ENCODE assay signal across 9 mouse cellular contexts in genomic region chr8:70695318-70696018, GRCm38 (mm10). TPM values are rescaled to one million over a fixed set of nuclear protein-coding genes. Genes with fewer than 3 reads are reported as not detected.
DNase-seq lines count a peak whose midpoint lies in the region; ATAC-seq and TF ChIP-seq lines count a peak whose summit lies in the region.
"Had no signal": no experiment of that assay in that cellular context is flagged by ENCODE, and none has a peak within 500 bp of the region (broad histone marks: within the 10 kb centered on the region; RNA-seq: fewer than 3 reads in every experiment).

No protein-coding gene starts in this region.

- WGBS in kidney, adult 2 months = 39% methylated on average over 32 of the region's 32 CpGs
- 26% methylated on average over 32 of the region's 32 CpGs for WGBS in lung, embryonic 16.5 days

- H3K4me2 ChIP-seq in lung, embryonic 16.5 days (ENCODE audit: low read depth, low read length) = peak overlapping the region; percentile 3; the same call in 1 of the 2 replicates

- H3K27me3 ChIP-seq in MEL (ENCODE audit: control insufficient read depth in 1 of 2, insufficient read depth in 2 of 2, low read length in 2 of 2) = no peaks in the 10 kb centered on the region
- no peaks in the 10 kb centered on the region for H3K27me3 ChIP-seq in kidney, adult 2 months (replicated peaks; ENCODE audit: control insufficient read depth, insufficient read depth, low read length)
- H3K27me3 ChIP-seq in lung, embryonic 16.5 days (ENCODE audit: control insufficient read depth, insufficient read depth, low read depth, low read length) = no peaks in the 10 kb centered on the region

- peak overlapping the region; percentile 63 for H3K27ac ChIP-seq in MEL (ENCODE audit: control insufficient read depth, low read depth, low read length)
- H3K27ac ChIP-seq in kidney, adult 2 months (ENCODE audit: insufficient read depth, low read depth, low read length) = peak overlapping the region; percentile 92
- H3K27ac ChIP-seq in lung, embryonic 16.5 days (ENCODE audit: low read length) = peak overlapping the region; percentile 95

- H3K79me2 ChIP-seq in MEL (ENCODE audit: control insufficient read depth, insufficient read depth, low read length, poor library complexity) = peaks cover 11% of the 10 kb centered on the region; the same call in 1 of the 2 replicates

- peak; percentile 54 for DNase-seq in cerebellum, adult 11 months
- DNase-seq in cerebellum, adult 11-12 months = no peak
- DNase-seq in MEL (ENCODE audit: low read depth, low spot score) = peak; percentile 87
- DNase-seq in gastrocnemius, adult 18-20 months (ENCODE audit: low spot score) = peak; percentile 64
- DNase-seq in kidney, adult 2 months = peak; percentile 78
- DNase-seq in testis, postnatal 10 days (ENCODE audit: low spot score) = peak; percentile 69
- DNase-seq in frontal cortex, postnatal 14 days (ENCODE audit: low spot score in 2 of 2) = no peak

- TF ChIP-seq CTCF in MEL (IDR thresholded peaks at IDR 0.05 in 2 of 3, conservative IDR thresholded peaks at IDR 0.05 in 1 of 3; ENCODE audit: control insufficient read depth in 1 of 3, insufficient read depth in 1 of 3, low read depth in 2 of 3, low read length in 3 of 3, poor library complexity in 1 of 3, severe bottlenecking in 1 of 3) = no peak
- no peak for TF ChIP-seq CTCF in kidney, adult 2 months (conservative IDR thresholded peaks at IDR 0.05; ENCODE audit: insufficient read depth, insufficient read length, low read depth, low read length)

- H3K36me3 ChIP-seq in MEL (ENCODE audit: control insufficient read depth in 1 of 2, insufficient read depth in 2 of 2, low read length in 2 of 2) = peaks cover 0 to 4% of the 10 kb centered on the region in 2 experiments; a peak in 2 of 4 replicates
- no peaks in the 10 kb centered on the region for H3K36me3 ChIP-seq in kidney, adult 2 months (ENCODE audit: control insufficient read depth, insufficient read depth, low read length)
- H3K36me3 ChIP-seq in lung, embryonic 16.5 days (ENCODE audit: control insufficient read depth, insufficient read depth, low read length) = no peaks in the 10 kb centered on the region

- TF ChIP-seq EP300 in MEL (IDR thresholded peaks at IDR 0.05; ENCODE audit: low read depth in 1 of 2, low read length in 2 of 2) = no peak

- H3K4me1 ChIP-seq in MEL (ENCODE audit: control insufficient read depth in 1 of 2, insufficient read depth in 2 of 2, low read length in 2 of 2) = peaks cover 8 to 29% of the 10 kb centered on the region in 2 experiments
- H3K4me1 ChIP-seq in kidney, adult 2 months (ENCODE audit: control insufficient read depth, insufficient read depth, low read length) = peaks cover 34% of the 10 kb centered on the region
- peaks cover 50% of the 10 kb centered on the region for H3K4me1 ChIP-seq in lung, embryonic 16.5 days (replicated peaks; ENCODE audit: control insufficient read depth, insufficient read depth, low read length)

- ATAC-seq in lung, embryonic 16.5 days (ENCODE audit: low read depth) = no peak

- H3K9ac ChIP-seq in MEL (ENCODE audit: control insufficient read depth, low read depth, low read length, poor library complexity, severe bottlenecking) = peak overlapping the region; percentile 74
- H3K9ac ChIP-seq in lung, embryonic 16.5 days (ENCODE audit: low read length) = peak overlapping the region; percentile 65

- H3K9me3 ChIP-seq in MEL (replicated peaks; ENCODE audit: insufficient read depth, low read length) = no peaks in the 10 kb centered on the region
- no peaks in the 10 kb centered on the region for H3K9me3 ChIP-seq in lung, embryonic 16.5 days (ENCODE audit: control insufficient read depth, low read length)

- H3K4me3 ChIP-seq in MEL (ENCODE audit: control insufficient read depth in 1 of 2, insufficient read depth in 1 of 2, low read depth in 2 of 2, low read length in 2 of 2) = peak overlapping the region; percentile 41 to 68
- H3K4me3 ChIP-seq in kidney, adult 2 months (ENCODE audit: insufficient read depth, low read depth, low read length) = no peak overlapping the region
- H3K4me3 ChIP-seq in lung, embryonic 16.5 days (ENCODE audit: low read length) = no peak overlapping the region

- no peak for TF ChIP-seq RAD21 in MEL (IDR thresholded peaks at IDR 0.05; ENCODE audit: low read depth, low read length)

- peak; percentile 44 to 48; a peak in 2 of 4 replicates for TF ChIP-seq POLR2A in MEL (IDR thresholded peaks at IDR 0.05; ENCODE audit: control insufficient read depth in 1 of 2, insufficient read depth in 1 of 2, low read depth in 1 of 2, low read length in 2 of 2, poor library complexity in 1 of 2)
- no peak for TF ChIP-seq POLR2A in kidney, adult 2 months (IDR thresholded peaks at IDR 0.05; ENCODE audit: low read depth, low read length)

TF ChIP-seq in MEL, 35 proteins besides CTCF, POLR2A, EP300 and RAD21:
- TF ChIP-seq TCF12 (IDR thresholded peaks at IDR 0.05; ENCODE audit: low read depth, low read length) (peak; percentile 48; the same call in 1 of the 2 replicates), E2F4 (IDR thresholded peaks at IDR 0.05; ENCODE audit: borderline replicate concordance, low read depth, low read length) (no peak), MAZ (IDR thresholded peaks at IDR 0.05; ENCODE audit: low read depth, low read length) (no peak), POLR2AphosphoS5 (IDR thresholded peaks at IDR 0.05; ENCODE audit: borderline replicate concordance, low read depth, low read length) (no peak), MXI1 (IDR thresholded peaks at IDR 0.05; ENCODE audit: low read depth, low read length) (peak; percentile 39), MYC (IDR thresholded peaks at IDR 0.05; ENCODE audit: low read depth, low read length) (0 out of 2 replicates have a peak, but pooled peaks have one; percentile 12), MYB (IDR thresholded peaks at IDR 0.05; ENCODE audit: low read depth, low read length) (no peak), ZKSCAN1 (IDR thresholded peaks at IDR 0.05; ENCODE audit: low read depth, low read length) (no peak), ZMIZ1 (IDR thresholded peaks at IDR 0.05; ENCODE audit: low read depth, low read length) (no peak), NRF1 (IDR thresholded peaks at IDR 0.05; ENCODE audit: insufficient read depth, low read depth, low read length, poor library complexity, severe bottlenecking) (peak; percentile 14; the same call in 1 of the 2 replicates), SIN3A (IDR thresholded peaks at IDR 0.05; ENCODE audit: low read length) (peak; percentile 36; the same call in 1 of the 2 replicates), ELF1 (IDR thresholded peaks at IDR 0.05; ENCODE audit: low read depth, low read length) (peak; percentile 58), POLR2AphosphoS2 (IDR thresholded peaks at IDR 0.05; ENCODE audit: low read length) (0 out of 2 replicates have a peak, but pooled peaks have one; percentile 30), TBP (IDR thresholded peaks at IDR 0.05; ENCODE audit: low read depth, low read length) (no peak; the same call in 1 of the 2 replicates), GATA1 (IDR thresholded peaks at IDR 0.05; ENCODE audit: low read depth, low read length) (no peak), CHD1 (IDR thresholded peaks at IDR 0.05; ENCODE audit: low read depth, low read length) (no peak), ZNF384 (IDR thresholded peaks at IDR 0.05; ENCODE audit: low read depth, low read length) (no peak), HCFC1 (IDR thresholded peaks at IDR 0.05; ENCODE audit: low read depth, low read length) (peak; percentile 24; the same call in 1 of the 2 replicates), ETS1 (IDR thresholded peaks at IDR 0.05; ENCODE audit: low read depth, low read length) (peak; percentile 76)
TF ChIP-seq in MEL: peak in this region for 9.

RNA-seq across cellular contexts. Expression of gene Jund, which starts 3.3 kb away (rescaled TPM):
- total RNA-seq in MEL (2012; rRNA removed) = 11.1 and 16.5 TPM in 2 replicates
- polyA plus RNA-seq in MEL (2012; ENCODE audit: insufficient read depth in 1 of 2, insufficient read length in 2 of 2, low read depth in 1 of 2, low replicate concordance in 2 of 2, missing spikeins in 1 of 2) = 10 to 100 TPM in 1 of 2 experiments, not detected in 1; 18.8 TPM
- total RNA-seq in gastrocnemius, adult 18-20 months (2021) = 10 to 100 TPM; 41.6 to 68.4 TPM
- polyA plus RNA-seq in kidney, adult 2 months (2012; rRNA removed) = 158 and 201 TPM in 2 replicates
- polyA plus RNA-seq in lung, embryonic 16.5 days (2015; fragmentation: Nextera tagmentation; extraction: Ambion mirVana) = 26.2 and 28.8 TPM in 2 replicates

RNA-seq across cellular contexts. Expression of gene Iqcn, which starts 7.8 kb away (rescaled TPM):
- total RNA-seq in MEL (2012; rRNA removed) = 0.03 TPM in 1 of 2 replicates, not detected in the other
- not detected for polyA plus RNA-seq in MEL (2012; ENCODE audit: insufficient read depth in 1 of 2, insufficient read length in 2 of 2, low read depth in 1 of 2, low replicate concordance in 2 of 2, missing spikeins in 1 of 2)
- total RNA-seq in gastrocnemius, adult 18-20 months (2021) = not detected
- polyA plus RNA-seq in kidney, adult 2 months (2012; rRNA removed) = 0.03 and 0.12 TPM in 2 replicates
- not detected in 2 replicates for polyA plus RNA-seq in lung, embryonic 16.5 days (2015; fragmentation: Nextera tagmentation; extraction: Ambion mirVana)

RNA-seq across cellular contexts. Expression of gene Lsm4, which starts 22.4 kb away (rescaled TPM):
- 152 and 172 TPM in 2 replicates for total RNA-seq in MEL (2012; rRNA removed)
- polyA plus RNA-seq in MEL (2012; ENCODE audit: insufficient read depth in 1 of 2, insufficient read length in 2 of 2, low read depth in 1 of 2, low replicate concordance in 2 of 2, missing spikeins in 1 of 2) = 1,000 to 10,000 TPM in 1 of 2 experiments, 100 to 1,000 TPM in 1; 514 to 2,024 TPM
- total RNA-seq in gastrocnemius, adult 18-20 months (2021) = 10 to 100 TPM; 65.4 to 70.3 TPM
- 106 and 120 TPM in 2 replicates for polyA plus RNA-seq in kidney, adult 2 months (2012; rRNA removed)
- 197 and 214 TPM in 2 replicates for polyA plus RNA-seq in lung, embryonic 16.5 days (2015; fragmentation: Nextera tagmentation; extraction: Ambion mirVana)

RNA-seq across cellular contexts. Expression of gene Gm3336, which starts 22.9 kb away (rescaled TPM):
- 0.19 and 0.20 TPM in 2 replicates for total RNA-seq in MEL (2012; rRNA removed)
- polyA plus RNA-seq in MEL (2012; ENCODE audit: insufficient read depth in 1 of 2, insufficient read length in 2 of 2, low read depth in 1 of 2, low replicate concordance in 2 of 2, missing spikeins in 1 of 2) = under 1 TPM in 1 of 2 experiments, not detected in 1; 0.72 TPM
- not detected for total RNA-seq in gastrocnemius, adult 18-20 months (2021)
- polyA plus RNA-seq in kidney, adult 2 months (2012; rRNA removed) = 0.61 and 0.99 TPM in 2 replicates
- 0.26 TPM in 1 of 2 replicates, not detected in the other for polyA plus RNA-seq in lung, embryonic 16.5 days (2015; fragmentation: Nextera tagmentation; extraction: Ambion mirVana)
- polyA plus RNA-seq: C2C12 had no signal

RNA-seq across cellular contexts. Expression of gene Pde4c, which starts 28.1 kb away (rescaled TPM):
- 0.65 and 0.75 TPM in 2 replicates for total RNA-seq in MEL (2012; rRNA removed)
- polyA plus RNA-seq in MEL (2012; ENCODE audit: insufficient read depth in 1 of 2, insufficient read length in 2 of 2, low read depth in 1 of 2, low replicate concordance in 2 of 2, missing spikeins in 1 of 2) = 1 to 10 TPM in 1 of 2 experiments, not detected in 1; 3.0 TPM
- 1 to 10 TPM; 1.3 to 1.6 TPM for total RNA-seq in gastrocnemius, adult 18-20 months (2021)
- 81.6 and 113 TPM in 2 replicates for polyA plus RNA-seq in kidney, adult 2 months (2012; rRNA removed)
- polyA plus RNA-seq in lung, embryonic 16.5 days (2015; fragmentation: Nextera tagmentation; extraction: Ambion mirVana) = 0.10 and 0.19 TPM in 2 replicates

Comparison
In these comparisons a context has a peak if more than half of its experiments do, and no peak if none do; other contexts are left out.
1. DNase-seq: peak in cerebellum, adult 11 months (single experiment), MEL (single experiment), gastrocnemius, adult 18-20 months (single experiment), kidney, adult 2 months (single experiment) and testis, postnatal 10 days (single experiment); none in cerebellum, adult 11-12 months (single experiment) and frontal cortex, postnatal 14 days (0 of 2).
2. H3K4me3 ChIP-seq: peak in MEL (2 of 2); none in kidney, adult 2 months (single experiment) and lung, embryonic 16.5 days (single experiment).
3. Peak in every context shown above with its lines, with median percentiles within 50 percentile points of each other: H3K27ac ChIP-seq.